Mouse (Mus musculus) myocyte (in vitro differentiated cells): ENCODE data around the gene Kcnip2. TPM values are rescaled to one million over a fixed set of nuclear protein-coding genes. Genes with fewer than 3 reads are reported as not detected.

Source experiments
- H3K27me3 ChIP-seq: one replicate; pipeline ENCODE4 v1.6.1; 2011; ENCODE audit not compliant: control insufficient read depth, insufficient read depth, insufficient read length
- H3K36me3 ChIP-seq: one replicate; pipeline ENCODE4 v1.6.1; 2011; ENCODE audit not compliant: control insufficient read depth, insufficient read depth
- H3K4me2 ChIP-seq: one replicate; pipeline ENCODE4 v1.6.1; 2011; ENCODE audit warnings: low read depth, control low read depth
- H3K4me3 ChIP-seq: one replicate; pipeline ENCODE4 v1.5.1; 2011; ENCODE audit warnings: mild to moderate bottlenecking, control low read depth, moderate library complexity
- H3K79me2 ChIP-seq: one replicate; pipeline ENCODE4 v1.6.1; 2011; ENCODE audit not compliant: control insufficient read depth, insufficient read depth
- H3ac ChIP-seq: one replicate; pipeline ENCODE4 v1.6.1; 2011; ENCODE audit not compliant: control insufficient read depth, insufficient read length
- CEBPB ChIP-seq: IDR thresholded peaks from 2 replicates; pipeline ENCODE4 v1.6.1; 2011; ENCODE audit warnings: mild to moderate bottlenecking, moderate library complexity; ENCODE audit not compliant: poor library complexity, insufficient read depth, severe bottlenecking
- E2F4 ChIP-seq: IDR thresholded peaks from one replicate; pipeline ENCODE4 v1.6.1; 2011; ENCODE audit warnings: mild to moderate bottlenecking, control low read depth, moderate library complexity; ENCODE audit not compliant: insufficient read depth
- MAX ChIP-seq: IDR thresholded peaks from one replicate; pipeline ENCODE4 v1.6.1; 2011; ENCODE audit warnings: low read depth, mild to moderate bottlenecking, control low read depth
- MYOD1 ChIP-seq, 3 experiments: IDR thresholded peaks; one replicate each; pipeline ENCODE4 v1.6.1; 2011; ENCODE audit warnings: control low read depth in 2 of 3, low read depth in 2 of 3, mild to moderate bottlenecking in 2 of 3, moderate library complexity in 1 of 3; ENCODE audit not compliant: insufficient read length in 2 of 3, control insufficient read depth in 1 of 3
- MYOG ChIP-seq, 3 experiments: IDR thresholded peaks; one replicate each; pipeline ENCODE4 v1.6.1; 2011; ENCODE audit warnings: control low read depth in 2 of 3, low read depth in 2 of 3, mild to moderate bottlenecking in 2 of 3; ENCODE audit not compliant: insufficient read length in 2 of 3, control insufficient read depth in 1 of 3, insufficient read depth in 1 of 3
- POLR2A ChIP-seq: IDR thresholded peaks from one replicate; pipeline ENCODE4 v1.6.1; 2011; ENCODE audit warnings: low read depth, mild to moderate bottlenecking, control low read depth, moderate library complexity; ENCODE audit not compliant: insufficient read length
- POLR2AphosphoS2 ChIP-seq: IDR thresholded peaks from one replicate; pipeline ENCODE4 v1.6.1; 2011; ENCODE audit warnings: low read depth, control low read depth; ENCODE audit not compliant: insufficient read length
- REST ChIP-seq: IDR thresholded peaks from one replicate; pipeline ENCODE4 v1.6.1; 2011; ENCODE audit warnings: mild to moderate bottlenecking, control low read depth, moderate library complexity; ENCODE audit not compliant: insufficient read depth, insufficient read length
- SRF ChIP-seq: IDR thresholded peaks from one replicate; pipeline ENCODE4 v1.6.1; 2011; ENCODE audit warnings: low read depth; ENCODE audit not compliant: control insufficient read depth, insufficient read length
- TCF12 ChIP-seq: IDR thresholded peaks from one replicate; pipeline ENCODE4 v1.6.1; 2011; ENCODE audit warnings: mild to moderate bottlenecking, control low read depth; ENCODE audit not compliant: poor library complexity, insufficient read depth, severe bottlenecking
- TCF3 ChIP-seq: IDR thresholded peaks from one replicate; pipeline ENCODE4 v1.6.1; 2011; ENCODE audit warnings: low read depth, control low read depth; ENCODE audit not compliant: insufficient read length
- USF1 ChIP-seq: IDR thresholded peaks from one replicate; pipeline ENCODE4 v1.6.1; 2011; ENCODE audit warnings: low read depth, mild to moderate bottlenecking, control low read depth, moderate library complexity
- polyA plus RNA-seq: library from polyadenylated mRNA; unstranded; fragments of >200 nt; fragmentation: generic; extraction: Trizol; gene quantifications from one replicate; pipeline ENCODE4 v1.2.1, GENCODE M21; 2012; ENCODE audit warnings: missing spikeins

Gene Kcnip2
- polyA plus RNA-seq, 1 experiment, result 0.04 TPM

GRCm38 (mm10) chr19:45844209-45844608 is 28.3 kb upstream of the Kcnip2 start:
- TF ChIP-seq TCF12 (no peak), TCF3 (no peak), POLR2A (no peak), USF1 (no peak), SRF (no peak), MYOD1 (IDR thresholded peaks at IDR 0.05; ENCODE audit: control insufficient read depth in 1 of 3, insufficient read length in 2 of 3, low read depth in 2 of 3) (no peak), MAX (no peak), MYOG (IDR thresholded peaks at IDR 0.05; ENCODE audit: control insufficient read depth in 1 of 3, insufficient read depth in 1 of 3, insufficient read length in 2 of 3, low read depth in 2 of 3) (no peak), POLR2AphosphoS2 (no peak)
- Histone ChIP-seq H3K4me3 (no peak overlapping the region), H3ac (no peak overlapping the region), H3K4me2 (no peak overlapping the region), H3K27me3 (no peaks in the 10 kb centered on the region), H3K79me2 (no peaks in the 10 kb centered on the region), H3K36me3 (no peaks in the 10 kb centered on the region)

DNA sequence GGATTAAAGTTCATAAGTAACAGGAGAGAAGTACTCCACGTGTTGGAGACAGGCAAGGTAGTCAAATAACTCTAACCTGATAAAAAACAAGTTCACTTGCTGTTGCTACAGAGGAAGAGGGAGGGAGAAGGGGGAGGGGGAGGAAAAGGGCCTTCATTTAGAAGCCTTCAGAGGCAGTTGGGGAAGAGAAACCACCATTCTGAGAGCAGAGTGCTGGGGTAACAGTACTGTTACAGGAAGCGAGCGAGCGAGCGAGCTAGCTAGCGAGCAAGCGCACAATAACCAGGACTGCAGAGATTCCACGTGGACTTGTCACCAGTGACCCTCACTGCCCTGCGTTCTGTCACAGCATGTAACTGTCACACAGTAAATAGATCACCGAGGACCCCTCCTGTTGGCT is 27.6 kb upstream of the Kcnip2 start:
- no peak overlapping the region for H3K4me3 ChIP-seq
- H3K79me2 ChIP-seq, result no peaks in the 10 kb centered on the region
- H3K4me2 ChIP-seq, result no peak overlapping the region
- TF ChIP-seq E2F4 (no peak), MYOG (IDR thresholded peaks at IDR 0.05; ENCODE audit: control insufficient read depth in 1 of 3, insufficient read depth in 1 of 3, insufficient read length in 2 of 3, low read depth in 2 of 3) (no peak), CEBPB (no peak), USF1 (no peak), MAX (no peak), TCF12 (no peak), POLR2A (no peak), MYOD1 (IDR thresholded peaks at IDR 0.05; ENCODE audit: control insufficient read depth in 1 of 3, insufficient read length in 2 of 3, low read depth in 2 of 3) (no peak), TCF3 (no peak), REST (no peak), POLR2AphosphoS2 (no peak), SRF (no peak)
- no peaks in the 10 kb centered on the region for H3K27me3 ChIP-seq
- no peak overlapping the region for H3ac ChIP-seq
- no peaks in the 10 kb centered on the region for H3K36me3 ChIP-seq

GRCm38 (mm10) chr19:45837050-45837994 is 21.5 kb upstream of the Kcnip2 start:
- H3K36me3 ChIP-seq, result no peaks in the 10 kb centered on the region
- no peak overlapping the region for H3ac ChIP-seq
- no peak for TF ChIP-seq REST
- TF ChIP-seq MYOG (IDR thresholded peaks at IDR 0.05; ENCODE audit: control insufficient read depth in 1 of 3, insufficient read depth in 1 of 3, insufficient read length in 2 of 3, low read depth in 2 of 3), result no peak
- no peak for TF ChIP-seq MYOD1 (IDR thresholded peaks at IDR 0.05; ENCODE audit: control insufficient read depth in 1 of 3, insufficient read length in 2 of 3, low read depth in 2 of 3)
- no peak for TF ChIP-seq POLR2A
- no peak for TF ChIP-seq SRF
- no peak for TF ChIP-seq MAX
- no peak for TF ChIP-seq USF1
- TF ChIP-seq CEBPB, result no peak

GRCm38 (mm10) chr19:45835490-45835889 is 19.6 kb upstream of the Kcnip2 start:
- Histone ChIP-seq H3K4me3 (no peak overlapping the region), H3K36me3 (no peaks in the 10 kb centered on the region), H3K4me2 (no peak overlapping the region), H3K27me3 (no peaks in the 10 kb centered on the region), H3ac (no peak overlapping the region), H3K79me2 (no peaks in the 10 kb centered on the region)
- TF ChIP-seq MYOD1 (IDR thresholded peaks at IDR 0.05; ENCODE audit: control insufficient read depth in 1 of 3, insufficient read length in 2 of 3, low read depth in 2 of 3), result no peak
- TF ChIP-seq USF1, result no peak
- TF ChIP-seq TCF3, result no peak
- TF ChIP-seq CEBPB, result no peak
- no peak for TF ChIP-seq E2F4
- no peak for TF ChIP-seq POLR2A
- no peak for TF ChIP-seq POLR2AphosphoS2

More at GRCm38 (mm10) chr19:45837050-45837994, 21.5 kb upstream of the Kcnip2 start:
- no peaks in the 10 kb centered on the region for H3K79me2 ChIP-seq
- no peaks in the 10 kb centered on the region for H3K27me3 ChIP-seq
- H3K4me3 ChIP-seq, result no peak overlapping the region
- H3K4me2 ChIP-seq, result no peak overlapping the region
